Mouse (Mus musculus): Measurements from ENCODE around the gene Mgll. TPM values are rescaled to one million over a fixed set of nuclear protein-coding genes. Genes with fewer than 3 reads are reported as not detected.
A peak's percentile ranks its signal among the peaks of the same experiment; 100 is the strongest.

Mgll gene
- polyA plus RNA-seq, 1 experiment: 19.9 TPM

DNA sequence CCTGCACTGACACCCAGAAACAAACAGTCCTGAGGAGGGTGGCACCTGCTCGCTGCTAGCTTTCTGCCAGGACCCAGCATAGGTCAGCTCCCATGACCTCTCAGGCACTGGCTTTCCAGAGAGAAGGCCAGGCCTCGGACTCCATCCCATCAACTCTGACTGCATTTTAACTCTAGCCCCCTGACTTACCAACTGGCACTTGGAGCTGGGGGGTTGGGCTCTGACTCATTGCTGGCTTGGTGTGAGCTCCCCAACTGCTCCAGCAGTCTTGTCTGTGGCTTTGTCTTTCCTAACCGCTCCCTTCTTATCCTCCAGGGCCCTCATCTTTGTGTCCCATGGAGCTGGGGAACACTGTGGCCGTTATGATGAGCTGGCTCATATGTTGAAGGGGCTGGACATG lies 40.1 kb downstream of the Mgll start:
- Histone ChIP-seq H3K4me3 (ENCODE audit: insufficient read depth, low read length) (no peak overlapping the region), H3K27ac (ENCODE audit: insufficient read depth, low read length) (peak overlapping the region; percentile 48), H3K4me1 (ENCODE audit: control insufficient read depth, insufficient read depth, low read length) (peaks cover 21% of the 10 kb centered on the region)
- TF ChIP-seq POLR2A (IDR thresholded peaks at IDR 0.05; ENCODE audit: low read depth, low read length) (no peak), CTCF (IDR thresholded peaks at IDR 0.05; ENCODE audit: borderline replicate concordance, insufficient read depth, low read length) (no peak)

DNA sequence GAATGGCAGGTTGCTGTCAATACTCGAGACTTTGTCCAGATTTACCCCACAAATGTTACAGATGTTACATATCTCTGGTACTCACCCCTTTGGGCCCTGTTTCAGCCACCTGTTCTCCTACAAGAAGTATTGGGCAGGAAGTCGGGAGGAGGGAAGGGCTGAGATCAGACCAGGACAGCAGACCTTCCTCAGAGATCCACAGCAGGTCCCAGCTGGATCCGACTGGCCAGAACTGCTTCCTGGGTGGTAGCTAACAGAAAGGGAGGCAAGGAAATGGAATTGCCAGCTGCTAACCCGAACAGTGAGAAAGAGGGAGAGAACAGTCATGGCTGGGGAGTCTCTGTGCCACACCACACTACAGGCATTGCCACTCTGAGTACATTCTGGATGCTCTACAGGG lies 43.5 kb downstream of the Mgll start:
- TF ChIP-seq CTCF (IDR thresholded peaks at IDR 0.05; ENCODE audit: borderline replicate concordance, insufficient read depth, low read length) (no peak), POLR2A (IDR thresholded peaks at IDR 0.05; ENCODE audit: low read depth, low read length) (no peak)
- Histone ChIP-seq H3K4me1 (ENCODE audit: control insufficient read depth, insufficient read depth, low read length) (peaks cover 23% of the 10 kb centered on the region), H3K27ac (ENCODE audit: insufficient read depth, low read length) (no peak overlapping the region), H3K4me3 (ENCODE audit: insufficient read depth, low read length) (no peak overlapping the region)

DNA sequence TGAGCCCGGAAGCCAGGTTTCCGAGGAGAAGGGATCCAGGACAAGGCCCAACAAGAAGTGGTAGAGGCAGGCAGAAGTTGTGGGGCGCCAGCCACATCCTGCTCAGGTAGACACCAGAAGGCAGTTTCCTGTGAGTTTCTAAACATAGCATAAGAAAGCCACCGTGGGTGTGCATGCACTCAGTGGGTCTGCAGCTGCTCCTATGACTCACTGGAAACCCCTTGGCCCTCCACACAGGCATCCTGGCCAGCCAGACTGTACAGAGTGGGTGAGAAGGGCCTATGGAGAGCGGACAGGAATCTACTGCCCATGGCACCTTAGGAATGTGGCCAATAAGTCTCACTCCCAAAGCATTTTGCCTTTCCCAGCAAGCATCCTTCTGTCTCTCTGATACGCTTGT lies 45.5 kb downstream of the Mgll start:
- Histone ChIP-seq H3K27ac (ENCODE audit: insufficient read depth, low read length) (no peak overlapping the region), H3K4me3 (ENCODE audit: insufficient read depth, low read length) (no peak overlapping the region), H3K4me1 (ENCODE audit: control insufficient read depth, insufficient read depth, low read length) (peaks cover 13% of the 10 kb centered on the region)
- TF ChIP-seq POLR2A (IDR thresholded peaks at IDR 0.05; ENCODE audit: low read depth, low read length) (no peak), CTCF (IDR thresholded peaks at IDR 0.05; ENCODE audit: borderline replicate concordance, insufficient read depth, low read length) (no peak)

DNA sequence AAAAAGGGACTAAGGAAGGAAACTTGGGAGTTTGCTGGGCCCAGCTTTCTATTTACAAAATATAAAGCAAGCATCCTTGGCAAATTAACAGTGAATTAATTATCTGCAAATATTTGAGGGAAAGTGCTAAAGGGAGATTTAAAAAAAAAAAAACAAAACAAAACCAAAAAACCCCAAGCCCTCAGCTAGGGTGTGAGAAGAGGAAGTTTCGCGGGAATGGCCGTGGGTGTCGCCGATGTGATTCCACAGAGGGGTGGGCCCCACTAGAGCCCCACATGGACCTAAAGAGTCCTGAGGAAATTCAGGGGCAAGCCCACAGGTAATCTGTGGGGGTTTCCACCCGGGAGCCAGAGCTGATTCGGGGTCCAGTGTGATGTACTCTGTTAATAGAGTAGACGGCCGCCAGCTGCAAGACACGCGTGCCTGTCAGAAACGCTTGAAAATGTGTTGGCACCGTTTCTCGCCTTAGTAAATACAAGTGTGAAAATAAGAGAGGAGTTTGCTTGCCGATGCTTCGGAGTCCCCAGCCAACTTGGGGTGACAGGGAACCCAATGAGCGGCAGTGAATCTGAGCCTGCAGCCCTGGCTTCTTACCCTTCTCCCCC lies 46.2 kb downstream of the Mgll start:
- Histone ChIP-seq H3K27ac (ENCODE audit: insufficient read depth, low read length) (no peak overlapping the region), H3K4me3 (ENCODE audit: insufficient read depth, low read length) (no peak overlapping the region), H3K4me1 (ENCODE audit: control insufficient read depth, insufficient read depth, low read length) (peaks cover 17% of the 10 kb centered on the region)
- TF ChIP-seq POLR2A (IDR thresholded peaks at IDR 0.05; ENCODE audit: low read depth, low read length) (no peak), CTCF (IDR thresholded peaks at IDR 0.05; ENCODE audit: borderline replicate concordance, insufficient read depth, low read length) (no peak)

DNA sequence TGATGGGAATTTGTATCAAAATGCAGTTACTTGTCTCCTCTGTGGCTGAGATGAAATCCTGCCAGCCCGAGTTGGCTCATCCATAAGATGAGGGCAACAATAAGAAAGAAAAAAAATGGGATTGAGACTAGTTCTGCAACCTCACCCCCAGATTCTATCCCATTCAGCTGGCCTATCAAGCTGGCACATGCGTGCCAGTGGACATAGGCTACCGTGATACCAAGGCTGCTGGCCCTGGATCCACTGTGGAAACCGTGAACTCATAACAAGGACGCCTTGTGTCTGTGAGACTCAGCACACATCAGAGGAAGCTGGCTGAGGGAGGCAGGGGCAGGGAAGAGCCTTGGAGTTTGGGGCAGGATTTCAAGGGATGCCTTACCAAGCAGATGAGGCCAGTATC lies 46.8 kb downstream of the Mgll start:
- Histone ChIP-seq H3K27ac (ENCODE audit: insufficient read depth, low read length) (no peak overlapping the region), H3K4me3 (ENCODE audit: insufficient read depth, low read length) (no peak overlapping the region), H3K4me1 (ENCODE audit: control insufficient read depth, insufficient read depth, low read length) (peaks cover 17% of the 10 kb centered on the region)
- TF ChIP-seq CTCF (IDR thresholded peaks at IDR 0.05; ENCODE audit: borderline replicate concordance, insufficient read depth, low read length) (no peak), POLR2A (IDR thresholded peaks at IDR 0.05; ENCODE audit: low read depth, low read length) (no peak)

DNA sequence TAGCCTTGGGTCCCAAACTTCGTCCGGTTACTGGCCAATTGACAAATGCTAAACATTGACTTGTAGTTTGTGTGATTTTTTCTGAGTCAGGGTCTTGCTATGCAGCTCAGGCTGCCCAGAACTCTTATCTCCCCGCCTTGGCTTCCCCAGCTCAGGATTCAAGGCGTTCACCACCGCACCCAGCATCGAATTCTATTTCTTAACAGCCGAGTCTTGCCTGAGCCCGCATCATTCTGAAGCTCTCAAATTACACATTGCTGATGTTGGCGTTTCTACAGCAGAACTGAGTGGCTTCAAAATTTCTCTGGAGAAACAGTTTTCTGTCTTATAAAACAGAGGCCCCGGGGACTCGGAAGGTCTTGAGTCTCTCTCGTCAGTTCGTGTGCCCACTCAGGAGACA lies 47.8 kb downstream of the Mgll start:
- peak overlapping the region; percentile 57 for H3K27ac ChIP-seq (ENCODE audit: insufficient read depth, low read length)
- TF ChIP-seq CTCF (IDR thresholded peaks at IDR 0.05; ENCODE audit: borderline replicate concordance, insufficient read depth, low read length) (no peak), POLR2A (IDR thresholded peaks at IDR 0.05; ENCODE audit: low read depth, low read length) (no peak)
- H3K4me3 ChIP-seq (ENCODE audit: insufficient read depth, low read length): no peak overlapping the region
- H3K4me1 ChIP-seq (ENCODE audit: control insufficient read depth, insufficient read depth, low read length): peaks cover 17% of the 10 kb centered on the region

DNA sequence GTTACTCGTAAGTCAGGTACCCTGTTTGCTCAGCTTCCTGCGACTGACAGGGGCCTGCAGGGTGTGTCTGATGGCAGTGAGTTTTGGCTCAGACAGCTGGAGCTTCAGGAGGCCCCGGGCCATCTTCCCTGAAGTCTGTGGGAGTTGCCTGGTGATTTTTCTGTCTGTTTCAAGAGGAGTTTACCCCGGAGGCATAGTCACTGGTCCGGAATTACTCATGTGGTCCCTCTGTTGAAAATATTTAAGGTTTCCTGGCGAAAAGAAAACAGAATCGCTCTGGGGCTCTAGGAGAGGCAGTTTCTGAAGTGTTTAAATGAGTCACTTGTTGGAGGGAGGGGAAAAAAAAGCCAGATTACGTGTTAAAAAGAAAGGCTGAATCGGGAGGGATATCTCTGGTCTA lies 49.8 kb downstream of the Mgll start:
- peak overlapping the region; percentile 81 for H3K27ac ChIP-seq (ENCODE audit: insufficient read depth, low read length)
- peaks cover 17% of the 10 kb centered on the region for H3K4me1 ChIP-seq (ENCODE audit: control insufficient read depth, insufficient read depth, low read length)
- no peak overlapping the region for H3K4me3 ChIP-seq (ENCODE audit: insufficient read depth, low read length)
- TF ChIP-seq POLR2A (IDR thresholded peaks at IDR 0.05; ENCODE audit: low read depth, low read length) (no peak), CTCF (IDR thresholded peaks at IDR 0.05; ENCODE audit: borderline replicate concordance, insufficient read depth, low read length) (no peak)

DNA sequence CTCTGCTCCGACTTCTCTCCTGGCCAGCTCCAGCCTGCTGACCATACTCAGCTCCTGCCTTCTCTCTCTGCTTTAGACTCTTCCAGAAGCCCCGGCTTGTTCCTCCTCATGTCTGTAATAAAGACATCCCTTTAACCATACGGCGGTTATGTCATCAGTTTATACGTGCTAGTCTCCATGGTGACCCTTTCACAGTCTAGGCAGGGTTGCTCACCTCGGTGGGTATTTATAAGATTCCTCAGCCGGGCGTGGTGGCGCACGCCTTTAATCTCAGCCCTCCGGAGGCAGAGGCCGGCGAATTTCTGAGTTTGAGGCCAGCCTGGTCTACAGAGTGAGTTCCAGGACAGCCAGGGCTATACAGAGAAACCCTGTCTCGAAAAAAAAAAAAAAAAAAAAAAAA lies 51.1 kb downstream of the Mgll start:
- no peak overlapping the region for H3K4me3 ChIP-seq (ENCODE audit: insufficient read depth, low read length)
- H3K4me1 ChIP-seq (ENCODE audit: control insufficient read depth, insufficient read depth, low read length): peaks cover 17% of the 10 kb centered on the region
- H3K27ac ChIP-seq (ENCODE audit: insufficient read depth, low read length): peak overlapping the region; percentile 81; the same call in 1 of the 2 replicates
- TF ChIP-seq POLR2A (IDR thresholded peaks at IDR 0.05; ENCODE audit: low read depth, low read length) (no peak), CTCF (IDR thresholded peaks at IDR 0.05; ENCODE audit: borderline replicate concordance, insufficient read depth, low read length) (no peak)

DNA sequence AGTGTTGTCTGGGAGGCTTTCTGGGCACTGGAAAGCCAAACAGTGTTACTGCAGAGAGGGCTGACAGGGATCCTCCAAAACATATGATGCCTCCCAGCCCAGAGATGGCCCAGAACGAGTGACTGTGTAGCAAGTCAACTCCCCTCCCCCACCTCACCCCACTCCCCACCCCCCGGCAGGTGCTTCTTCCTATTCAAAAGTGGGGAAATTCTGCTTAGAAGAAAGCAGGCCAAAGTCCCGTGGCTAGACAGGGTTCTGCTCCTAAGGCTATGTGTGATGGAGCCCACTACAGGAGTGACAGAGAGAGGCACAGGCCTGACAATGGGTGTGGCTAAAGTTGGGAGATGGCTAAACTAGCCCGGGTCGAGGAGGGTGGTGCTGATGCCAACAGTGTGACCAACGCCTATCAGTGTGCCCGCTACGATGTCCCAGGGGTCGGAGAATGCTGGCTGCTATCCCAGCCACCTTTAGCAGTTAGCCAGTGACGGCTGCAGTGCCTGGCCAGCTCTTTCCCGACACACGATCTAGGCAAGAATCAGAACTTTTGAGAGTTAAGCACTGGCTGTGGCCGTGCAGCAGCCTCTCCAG lies 52.2 kb downstream of the Mgll start:
- Histone ChIP-seq H3K4me1 (ENCODE audit: control insufficient read depth, insufficient read depth, low read length) (peaks cover 17% of the 10 kb centered on the region), H3K27ac (ENCODE audit: insufficient read depth, low read length) (no peak overlapping the region), H3K4me3 (ENCODE audit: insufficient read depth, low read length) (no peak overlapping the region)
- TF ChIP-seq POLR2A (IDR thresholded peaks at IDR 0.05; ENCODE audit: low read depth, low read length): no peak

DNA sequence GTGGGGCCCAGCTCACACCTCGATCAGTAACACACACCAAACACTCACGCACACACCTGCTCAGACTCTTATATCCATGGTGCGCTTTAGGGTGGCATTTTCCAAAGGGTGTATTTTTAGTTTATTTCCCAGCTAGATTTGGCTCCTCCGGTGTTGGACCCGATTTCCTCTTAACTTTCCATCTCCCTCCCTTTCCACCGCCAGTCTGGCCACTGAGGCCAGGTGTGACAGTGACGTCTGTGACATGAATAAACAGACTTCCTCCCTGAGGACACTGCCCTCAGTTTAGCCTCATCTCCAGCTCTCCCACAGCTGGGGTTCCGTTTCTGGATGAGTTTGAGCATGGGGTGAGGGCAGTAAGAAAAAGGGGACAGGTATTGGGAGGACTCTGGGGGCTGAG lies 52.8 kb downstream of the Mgll start:
- Histone ChIP-seq H3K27ac (ENCODE audit: insufficient read depth, low read length) (no peak overlapping the region), H3K4me3 (ENCODE audit: insufficient read depth, low read length) (no peak overlapping the region), H3K4me1 (ENCODE audit: control insufficient read depth, insufficient read depth, low read length) (peaks cover 15% of the 10 kb centered on the region)
- TF ChIP-seq POLR2A (IDR thresholded peaks at IDR 0.05; ENCODE audit: low read depth, low read length): no peak
- TF ChIP-seq CTCF (IDR thresholded peaks at IDR 0.05; ENCODE audit: borderline replicate concordance, insufficient read depth, low read length): no peak
